Mouse (Mus musculus): ENCODE results near the gene Dedd. TPM values are rescaled to one million over a fixed set of nuclear protein-coding genes. Genes with fewer than 3 reads are reported as not detected.
"Not testable (repeated sequence)": the region's sequence is repeated elsewhere in the genome, so short reads cannot be mapped to it uniquely, and the experiment has no call there.

Gene Dedd
- polyA plus RNA-seq, 1 experiment from 2014 or later, result 55.7 TPM

- ATAC-seq (replicated peaks; ENCODE audit: low FRiP score), result no peak
- Histone ChIP-seq H3K27me3 (no peaks in the 10 kb centered on the region), H3K9ac (no peak overlapping the region), H3K4me3 (replicated peaks) (no peak overlapping the region), H3K4me2 (no peak overlapping the region), H3K4me1 (peaks cover 6% of the 10 kb centered on the region; the same call in 1 of the 2 replicates), H3K27ac (no peak overlapping the region), H3K9me3 (replicated peaks) (no peaks in the 10 kb centered on the region), H3K36me3 (peaks cover 20% of the 10 kb centered on the region; the same call in 1 of the 2 replicates)
Observed at GRCm38 (mm10) chr1:171321415-171321814, 7.5 kb upstream of the Dedd start.

- Histone ChIP-seq H3K36me3 (peaks cover 21% of the 10 kb centered on the region; the same call in 1 of the 2 replicates), H3K9me3 (replicated peaks) (no peaks in the 10 kb centered on the region), H3K4me2 (no peak overlapping the region), H3K27me3 (no peaks in the 10 kb centered on the region), H3K4me3 (replicated peaks) (no peak overlapping the region), H3K4me1 (peaks cover 8% of the 10 kb centered on the region), H3K27ac (0 out of 2 replicates have a peak overlapping the region, but pooled peaks have one; percentile 9), H3K9ac (no peak overlapping the region)
- 83% methylated on average over 1 of the region's 1 CpGs for WGBS
- peak; percentile 74; the same call in 1 of the 2 replicates for ATAC-seq (replicated peaks; ENCODE audit: low FRiP score)
Observed at GRCm38 (mm10) chr1:171322012-171322411, 6.9 kb upstream of the Dedd start.

GRCm38 (mm10) chr1:171325571-171325970 is 3.4 kb upstream of the Dedd start:
- WGBS, result 57% methylated on average over 2 of the region's 2 CpGs
- H3K4me3 ChIP-seq (replicated peaks), result no peak overlapping the region
- no peak overlapping the region for H3K27ac ChIP-seq
- ATAC-seq (replicated peaks; ENCODE audit: low FRiP score), result no peak
- H3K36me3 ChIP-seq, result peaks cover 21% of the 10 kb centered on the region; the same call in 1 of the 2 replicates
- H3K9ac ChIP-seq, result no peak overlapping the region
- H3K27me3 ChIP-seq, result no peaks in the 10 kb centered on the region
- H3K9me3 ChIP-seq (replicated peaks), result no peaks in the 10 kb centered on the region
- peaks cover 22% of the 10 kb centered on the region for H3K4me1 ChIP-seq
- no peak overlapping the region for H3K4me2 ChIP-seq

GRCm38 (mm10) chr1:171326588-171326987 is 2.4 kb upstream of the Dedd start:
- H3K36me3 ChIP-seq, result peaks cover 21% of the 10 kb centered on the region; the same call in 1 of the 2 replicates
- H3K27ac ChIP-seq; H3K27me3 ChIP-seq; ATAC-seq (replicated peaks; ENCODE audit: low FRiP score); H3K4me2 ChIP-seq; H3K4me3 ChIP-seq (replicated peaks); H3K9me3 ChIP-seq (replicated peaks); H3K9ac ChIP-seq: not testable (repeated sequence)
- 83% methylated on average over 4 of the region's 4 CpGs for WGBS
- H3K4me1 ChIP-seq, result peaks cover 30% of the 10 kb centered on the region

GRCm38 (mm10) chr1:171328244-171328643 is 701 bp upstream of the Dedd start:
- H3K9me3 ChIP-seq (replicated peaks), result no peaks in the 10 kb centered on the region
- H3K4me2 ChIP-seq, result peak overlapping the region; percentile 77
- peaks cover 38% of the 10 kb centered on the region for H3K4me1 ChIP-seq
- H3K4me3 ChIP-seq (replicated peaks), result peak overlapping the region; percentile 91
- WGBS, result 23% methylated on average over 9 of the region's 9 CpGs
- no peaks in the 10 kb centered on the region for H3K27me3 ChIP-seq
- H3K9ac ChIP-seq, result peak overlapping the region; percentile 99
- peak overlapping the region; percentile 100 for H3K27ac ChIP-seq
- ATAC-seq (replicated peaks; ENCODE audit: low FRiP score), result no peak
- peaks cover 21% of the 10 kb centered on the region; the same call in 1 of the 2 replicates for H3K36me3 ChIP-seq

- Histone ChIP-seq H3K4me1 (peaks cover 41% of the 10 kb centered on the region), H3K4me3 (replicated peaks) (peak overlapping the region; percentile 91), H3K27ac (peak overlapping the region; percentile 100), H3K27me3 (no peaks in the 10 kb centered on the region), H3K9me3 (replicated peaks) (no peaks in the 10 kb centered on the region), H3K36me3 (peaks cover 23% of the 10 kb centered on the region), H3K4me2 (peak overlapping the region; percentile 77), H3K9ac (peak overlapping the region; percentile 99)
- peak; percentile 93 for ATAC-seq (replicated peaks; ENCODE audit: low FRiP score)
- 2% methylated on average over 58 of the region's 61 CpGs for WGBS
Observed at GRCm38 (mm10) chr1:171329433-171330215, 679 bp downstream of the Dedd start.

- Histone ChIP-seq H3K9me3 (replicated peaks) (no peaks in the 10 kb centered on the region), H3K4me1 (peaks cover 41% of the 10 kb centered on the region), H3K9ac (peak overlapping the region; percentile 99), H3K4me2 (peak overlapping the region; percentile 77), H3K36me3 (peaks cover 18% of the 10 kb centered on the region), H3K27ac (peak overlapping the region; percentile 100), H3K4me3 (replicated peaks) (peak overlapping the region; percentile 91), H3K27me3 (no peaks in the 10 kb centered on the region)
- no peak; the same call in 1 of the 2 replicates for ATAC-seq (replicated peaks; ENCODE audit: low FRiP score)
- WGBS, result 0% methylated on average over 4 of the region's 4 CpGs
Observed at GRCm38 (mm10) chr1:171330216-171330560, 1.2 kb downstream of the Dedd start.

- no peak overlapping the region for H3K4me3 ChIP-seq (replicated peaks)
- peaks cover 61% of the 10 kb centered on the region for H3K36me3 ChIP-seq
- H3K9ac ChIP-seq, result no peak overlapping the region
- ATAC-seq (replicated peaks; ENCODE audit: low FRiP score), result no peak
- 0 out of 2 replicates have a peak, but pooled peaks cover 7% of the 10 kb centered on the region for H3K9me3 ChIP-seq (replicated peaks)
- peaks cover 22% of the 10 kb centered on the region for H3K4me1 ChIP-seq
- WGBS, result 89% methylated on average over 16 of the region's 16 CpGs
- H3K27me3 ChIP-seq, result no peaks in the 10 kb centered on the region
- H3K27ac ChIP-seq, result peak overlapping the region; percentile 46; the same call in 1 of the 2 replicates
- no peak overlapping the region for H3K4me2 ChIP-seq
Observed at GRCm38 (mm10) chr1:171342262-171343207, 13.6 kb downstream of the Dedd start.

GRCm38 (mm10) chr1:171343922-171344677 is 15.2 kb downstream of the Dedd start:
- H3K4me3 ChIP-seq (replicated peaks), result peak overlapping the region; percentile 94
- WGBS, result 78% methylated on average over 8 of the region's 9 CpGs
- peak; percentile 8; the same call in 1 of the 2 replicates for ATAC-seq (replicated peaks; ENCODE audit: low FRiP score)
- no peak overlapping the region for H3K27ac ChIP-seq
- H3K4me1 ChIP-seq, result peaks cover 22% of the 10 kb centered on the region
- no peaks in the 10 kb centered on the region for H3K27me3 ChIP-seq
- H3K9me3 ChIP-seq (replicated peaks), result 0 out of 2 replicates have a peak, but pooled peaks cover 7% of the 10 kb centered on the region
- peaks cover 45% of the 10 kb centered on the region for H3K36me3 ChIP-seq
- 0 out of 2 replicates have a peak overlapping the region, but pooled peaks have one; percentile 78 for H3K9ac ChIP-seq
- peak overlapping the region; percentile 86 for H3K4me2 ChIP-seq

GRCm38 (mm10) chr1:171344715-171345114 is 15.8 kb downstream of the Dedd start:
- Histone ChIP-seq H3K36me3 (peaks cover 39% of the 10 kb centered on the region), H3K4me2 (peak overlapping the region; percentile 86), H3K27me3 (no peaks in the 10 kb centered on the region), H3K27ac (peak overlapping the region; percentile 88; the same call in 1 of the 2 replicates), H3K4me1 (peaks cover 22% of the 10 kb centered on the region), H3K9ac (peak overlapping the region; percentile 78), H3K4me3 (replicated peaks) (peak overlapping the region; percentile 94), H3K9me3 (replicated peaks) (0 out of 2 replicates have a peak, but pooled peaks cover 7% of the 10 kb centered on the region)
- 0 out of 2 replicates have a peak, but pooled peaks have one; percentile 6 for ATAC-seq (replicated peaks; ENCODE audit: low FRiP score)
- WGBS, result 77% methylated on average over 9 of the region's 9 CpGs

Data from kidney, embryonic 15.5 days (tissue).